Comparison of ENCODE assay signal across 15 mouse cellular contexts in genomic region chr6:22380269-22380668, GRCm38 (mm10).
"Had no signal": no experiment of that assay in that cellular context is flagged by ENCODE, and none has a peak within 500 bp of the region (broad histone marks: within the 10 kb centered on the region; RNA-seq: fewer than 3 reads in every experiment).

No protein-coding gene starts in this region.

- DNase-seq: kidney, postnatal 10 days; kidney, postnatal 4 days; left cerebral cortex, postnatal 4 days; lung, adult 18-20 months; lung, postnatal 4 days; midbrain, embryonic 14.5 days; right cerebral cortex, adult 18-20 months; right cerebral cortex, postnatal 25 days; thymus, postnatal 36 days had no signal

- H3K4me2 ChIP-seq: limb, embryonic 13.5 days; neural tube, embryonic 15.5 days had no signal

- H3K27ac ChIP-seq: layer of hippocampus, adult 2 months; limb, embryonic 13.5 days; liver, embryonic 14.5 days; midbrain, embryonic 10.5 days; neural tube, embryonic 15.5 days had no signal

- H3K9me3 ChIP-seq: limb, embryonic 13.5 days; midbrain, embryonic 10.5 days; neural tube, embryonic 15.5 days had no signal

- H3K4me1 ChIP-seq: limb, embryonic 13.5 days; midbrain, embryonic 10.5 days; neural tube, embryonic 15.5 days had no signal

- H3K27me3 ChIP-seq: limb, embryonic 13.5 days; neural tube, embryonic 15.5 days had no signal

- H3K36me3 ChIP-seq: limb, embryonic 13.5 days; midbrain, embryonic 10.5 days; neural tube, embryonic 15.5 days had no signal

- H3K9ac ChIP-seq: limb, embryonic 13.5 days; liver, embryonic 14.5 days; neural tube, embryonic 15.5 days had no signal

- H3K4me3 ChIP-seq: layer of hippocampus, adult 2 months; limb, embryonic 13.5 days; midbrain, embryonic 10.5 days; myocyte; neural tube, embryonic 15.5 days had no signal
